8 mouse cellular contexts compared by ENCODE assay signal in the genomic region with DNA sequence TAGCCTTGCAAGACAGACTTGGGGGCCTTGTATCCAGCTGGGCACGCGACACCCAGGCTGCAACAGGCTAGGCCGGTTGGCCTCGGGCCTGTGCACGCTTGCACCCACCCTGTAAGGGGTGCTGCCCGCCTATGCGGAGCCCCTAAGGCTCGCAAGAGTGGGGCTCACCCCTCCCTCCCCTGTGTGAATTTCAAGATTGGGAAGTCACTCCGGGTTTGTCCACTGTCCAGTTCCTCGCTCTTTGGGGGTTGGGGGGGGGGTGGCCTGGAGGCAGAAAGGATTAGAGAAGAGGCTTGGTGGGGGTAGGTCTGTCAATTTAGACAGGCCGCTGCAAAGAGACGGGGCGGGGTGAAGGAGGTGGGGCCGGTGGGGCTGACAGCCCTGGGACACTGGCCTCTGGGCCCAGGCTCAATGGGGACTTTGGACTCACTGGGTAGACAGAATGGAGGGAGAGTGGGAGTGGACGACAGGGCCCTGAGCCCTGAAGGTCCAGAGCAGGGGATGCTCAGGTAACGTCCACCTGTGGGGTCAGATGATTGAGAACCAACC. TPM values are rescaled to one million over a fixed set of nuclear protein-coding genes. Genes with fewer than 3 reads are reported as not detected.
DNase-seq lines count a peak whose midpoint lies in the region; ATAC-seq lines count a peak whose summit lies in the region.

No protein-coding gene starts in this region.

- H3K4me1 ChIP-seq in lung, embryonic 15.5 days: peaks cover 47% of the 10 kb centered on the region
- peaks cover 64% of the 10 kb centered on the region for H3K4me1 ChIP-seq in embryonic facial prominence, embryonic 15.5 days
- peaks cover 34% of the 10 kb centered on the region for H3K4me1 ChIP-seq in lung, embryonic 16.5 days (replicated peaks; ENCODE audit: control insufficient read depth, insufficient read depth, low read length)

- peak overlapping the region; percentile 99 for H3K9ac ChIP-seq in lung, embryonic 15.5 days
- H3K9ac ChIP-seq in embryonic facial prominence, embryonic 15.5 days: peak overlapping the region; percentile 99
- H3K9ac ChIP-seq in lung, embryonic 16.5 days (ENCODE audit: low read length): peak overlapping the region; percentile 98

- no peak for DNase-seq in lung, postnatal 25 days (ENCODE audit: low spot score)
- peak; percentile 82 for DNase-seq in kidney, adult 11 months
- peak; percentile 91 for DNase-seq in yolk sac, embryonic 10.5 days (ENCODE audit: low spot score)
- DNase-seq in urinary bladder, postnatal 10 days (ENCODE audit: low spot score): no peak
- DNase-seq in spleen, adult 18-20 months: no peak

- WGBS in lung, embryonic 15.5 days: under 1% methylated on average over 16 of the region's 16 CpGs
- 2% methylated on average over 16 of the region's 16 CpGs for WGBS in embryonic facial prominence, embryonic 15.5 days
- 0% methylated on average over 16 of the region's 16 CpGs for WGBS in lung, embryonic 16.5 days

- peaks cover 21% of the 10 kb centered on the region for H3K36me3 ChIP-seq in lung, embryonic 15.5 days
- peaks cover 19% of the 10 kb centered on the region for H3K36me3 ChIP-seq in embryonic facial prominence, embryonic 15.5 days
- peaks cover 14% of the 10 kb centered on the region for H3K36me3 ChIP-seq in lung, embryonic 16.5 days (ENCODE audit: control insufficient read depth, insufficient read depth, low read length)

- peak overlapping the region; percentile 99 for H3K27ac ChIP-seq in lung, embryonic 15.5 days
- H3K27ac ChIP-seq in embryonic facial prominence, embryonic 15.5 days (replicated peaks): peak overlapping the region; percentile 98
- H3K27ac ChIP-seq in lung, embryonic 16.5 days (ENCODE audit: low read length): peak overlapping the region; percentile 100

- peak overlapping the region; percentile 86 for H3K4me2 ChIP-seq in lung, embryonic 15.5 days
- peak overlapping the region; percentile 84 for H3K4me2 ChIP-seq in embryonic facial prominence, embryonic 15.5 days (replicated peaks)
- peak overlapping the region; percentile 77 for H3K4me2 ChIP-seq in lung, embryonic 16.5 days (ENCODE audit: low read depth, low read length)

- peak; percentile 4; the same call in 1 of the 2 replicates for ATAC-seq in lung, embryonic 15.5 days (ENCODE audit: borderline replicate concordance, extremely low read depth, low FRiP score, low TSS enrichment)
- ATAC-seq in embryonic facial prominence, embryonic 15.5 days (ENCODE audit: insufficient number of reproducible peaks, low FRiP score, low TSS enrichment, low read depth): peak; percentile 12; the same call in 1 of the 2 replicates
- ATAC-seq in lung, embryonic 16.5 days (ENCODE audit: low read depth): peak; percentile 3

- H3K9me3 ChIP-seq in lung, embryonic 15.5 days: no peaks in the 10 kb centered on the region
- no peaks in the 10 kb centered on the region for H3K9me3 ChIP-seq in embryonic facial prominence, embryonic 15.5 days (replicated peaks)
- H3K9me3 ChIP-seq in lung, embryonic 16.5 days (ENCODE audit: control insufficient read depth, low read length): no peaks in the 10 kb centered on the region

- peak overlapping the region; percentile 97 for H3K4me3 ChIP-seq in lung, embryonic 15.5 days
- H3K4me3 ChIP-seq in embryonic facial prominence, embryonic 15.5 days (replicated peaks): peak overlapping the region; percentile 91
- H3K4me3 ChIP-seq in lung, embryonic 16.5 days (ENCODE audit: low read length): peak overlapping the region; percentile 74

- H3K27me3 ChIP-seq in lung, embryonic 15.5 days: no peaks in the 10 kb centered on the region
- no peaks in the 10 kb centered on the region for H3K27me3 ChIP-seq in embryonic facial prominence, embryonic 15.5 days
- H3K27me3 ChIP-seq in lung, embryonic 16.5 days (ENCODE audit: control insufficient read depth, insufficient read depth, low read depth, low read length): no peaks in the 10 kb centered on the region

RNA-seq across cellular contexts. Expression of a gene that starts 1.2 kb away (rescaled TPM):
- polyA plus RNA-seq in lung, embryonic 15.5 days (2015; fragmentation: Nextera tagmentation; extraction: Ambion mirVana): 93.0 and 96.0 TPM in 2 replicates
- 86.6 and 89.3 TPM in 2 replicates for polyA plus RNA-seq in embryonic facial prominence, embryonic 15.5 days (2015; fragmentation: Nextera tagmentation; extraction: Ambion mirVana)
- polyA plus RNA-seq in lung, embryonic 16.5 days (2015; fragmentation: Nextera tagmentation; extraction: Ambion mirVana): 90.8 and 93.9 TPM in 2 replicates

RNA-seq across cellular contexts. Expression of a gene that starts 16.7 kb away (rescaled TPM):
- 0.34 and 0.40 TPM in 2 replicates for polyA plus RNA-seq in lung, embryonic 15.5 days (2015; fragmentation: Nextera tagmentation; extraction: Ambion mirVana)
- polyA plus RNA-seq in embryonic facial prominence, embryonic 15.5 days (2015; fragmentation: Nextera tagmentation; extraction: Ambion mirVana): 0.08 and 0.16 TPM in 2 replicates
- polyA plus RNA-seq in lung, embryonic 16.5 days (2015; fragmentation: Nextera tagmentation; extraction: Ambion mirVana): 0.43 and 0.87 TPM in 2 replicates

RNA-seq across cellular contexts. Expression of a gene that starts 17.5 kb away (rescaled TPM):
- 4.5 and 4.6 TPM in 2 replicates for polyA plus RNA-seq in lung, embryonic 15.5 days (2015; fragmentation: Nextera tagmentation; extraction: Ambion mirVana)
- 3.7 and 4.7 TPM in 2 replicates for polyA plus RNA-seq in embryonic facial prominence, embryonic 15.5 days (2015; fragmentation: Nextera tagmentation; extraction: Ambion mirVana)
- 3.5 and 5.8 TPM in 2 replicates for polyA plus RNA-seq in lung, embryonic 16.5 days (2015; fragmentation: Nextera tagmentation; extraction: Ambion mirVana)

RNA-seq across cellular contexts. Expression of a gene that starts 30.6 kb away (rescaled TPM):
- 1.1 TPM in 2 replicates for polyA plus RNA-seq in lung, embryonic 15.5 days (2015; fragmentation: Nextera tagmentation; extraction: Ambion mirVana)
- polyA plus RNA-seq in embryonic facial prominence, embryonic 15.5 days (2015; fragmentation: Nextera tagmentation; extraction: Ambion mirVana): 2.5 and 2.8 TPM in 2 replicates
- polyA plus RNA-seq in lung, embryonic 16.5 days (2015; fragmentation: Nextera tagmentation; extraction: Ambion mirVana): 1.9 and 3.0 TPM in 2 replicates

Comparison
In these comparisons a context has a peak if more than half of its experiments do, and no peak if none do; other contexts are left out.
1. DNase-seq: peak in kidney, adult 11 months (single experiment) and yolk sac, embryonic 10.5 days (single experiment); none in lung, postnatal 25 days (single experiment), urinary bladder, postnatal 10 days (single experiment) and spleen, adult 18-20 months (0 of 2).
2. Peak in every context shown above with its lines, with median percentiles within 50 percentile points of each other: ATAC-seq, H3K27ac ChIP-seq, H3K4me2 ChIP-seq, H3K4me3 ChIP-seq and H3K9ac ChIP-seq.